ENCODE assay signal across 31 mouse cellular contexts in the genomic region with DNA sequence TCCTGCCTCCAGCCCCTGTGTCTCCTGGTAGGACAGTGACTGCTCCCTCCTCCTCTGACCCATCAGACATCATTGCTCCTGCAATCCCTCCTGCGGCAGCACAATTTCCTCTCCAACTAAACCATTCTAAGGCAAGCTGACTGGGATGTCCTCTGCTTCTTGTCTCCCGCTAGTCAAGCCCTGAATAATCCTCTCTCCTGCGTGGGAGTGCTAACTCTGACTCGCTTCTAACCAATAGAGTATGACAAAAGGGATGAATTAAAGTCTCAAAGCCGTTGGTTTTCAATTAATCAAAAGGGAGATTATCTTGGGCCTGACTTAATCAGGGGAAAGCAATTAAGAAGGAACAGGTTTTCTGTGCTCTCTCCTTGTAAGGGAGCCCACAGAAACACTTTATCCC. TPM values are rescaled to one million over a fixed set of nuclear protein-coding genes. Genes with fewer than 3 reads are reported as not detected.
A peak's percentile ranks its signal among the peaks of the same experiment; 100 is the strongest.
DNase-seq lines count a peak whose midpoint lies in the region; ATAC-seq and TF ChIP-seq lines count a peak whose summit lies in the region.
"Had no signal": no experiment of that assay in that cellular context is flagged by ENCODE, and none has a peak within 500 bp of the region (broad histone marks: within the 10 kb centered on the region; RNA-seq: fewer than 3 reads in every experiment).

No protein-coding gene starts in this region.

- peak; percentile 21 for DNase-seq in intestine, embryonic 14.5 days (ENCODE audit: low spot score)
- peak; percentile 14 for DNase-seq in midbrain, postnatal 0 days (ENCODE audit: low spot score)
- DNase-seq in retina, postnatal 1 day: peak; percentile 74
- no peak for DNase-seq in kidney, adult 18-20 months
- DNase-seq: adrenal gland, adult 2 months; adrenal gland, postnatal 14 days; B cell, adult 2 months; cerebellum, adult 11-12 months; cerebellum, adult 8-10 months; cerebellum, postnatal 10 days; cerebellum, postnatal 36 days; embryo, embryonic 11 days; gastrocnemius, adult 2 months; gastrocnemius, postnatal 25 days; heart, adult 18-20 months; heart, postnatal 10 days; heart, postnatal 36 days had no signal

- no peaks in the 10 kb centered on the region for H3K9me3 ChIP-seq in intestine, embryonic 14.5 days (ENCODE audit: control insufficient read depth, low read length)
- H3K9me3 ChIP-seq in intestine, postnatal 0 days (ENCODE audit: control insufficient read depth): no peaks in the 10 kb centered on the region
- H3K9me3 ChIP-seq in midbrain, postnatal 0 days (ENCODE audit: low read length): no peaks in the 10 kb centered on the region
- no peaks in the 10 kb centered on the region for H3K9me3 ChIP-seq in midbrain, embryonic 13.5 days
- H3K9me3 ChIP-seq: embryonic facial prominence, embryonic 10.5 days; embryonic facial prominence, embryonic 13.5 days; forebrain, embryonic 12.5 days; forebrain, embryonic 15.5 days; G1E; heart, embryonic 12.5 days; heart, embryonic 15.5 days; hindbrain, embryonic 10.5 days had no signal

- H3K4me1 ChIP-seq in intestine, embryonic 14.5 days (replicated peaks; ENCODE audit: control insufficient read depth, insufficient read depth, low read length): peaks cover 4% of the 10 kb centered on the region; the same call in 1 of the 2 replicates
- H3K4me1 ChIP-seq in intestine, postnatal 0 days (replicated peaks; ENCODE audit: control insufficient read depth, insufficient read depth, low read length): no peaks in the 10 kb centered on the region
- no peaks in the 10 kb centered on the region for H3K4me1 ChIP-seq in midbrain, postnatal 0 days (ENCODE audit: insufficient read depth, low read length)
- H3K4me1 ChIP-seq in midbrain, embryonic 13.5 days (replicated peaks): peaks cover 12% of the 10 kb centered on the region

- no peak overlapping the region for H3K4me3 ChIP-seq in intestine, embryonic 14.5 days (ENCODE audit: low read depth, low read length)
- no peak overlapping the region for H3K4me3 ChIP-seq in intestine, postnatal 0 days (ENCODE audit: low read depth, low read length)
- no peak overlapping the region for H3K4me3 ChIP-seq in midbrain, postnatal 0 days (ENCODE audit: low read depth, low read length)
- no peak overlapping the region for H3K4me3 ChIP-seq in midbrain, embryonic 13.5 days (replicated peaks)
- H3K4me3 ChIP-seq: embryonic facial prominence, embryonic 10.5 days; embryonic facial prominence, embryonic 13.5 days; erythroblast, embryonic 14.5 days; forebrain, embryonic 12.5 days; forebrain, embryonic 15.5 days; gastrocnemius, adult 2 months; heart, embryonic 12.5 days; heart, embryonic 15.5 days; hindbrain, embryonic 10.5 days had no signal

- ATAC-seq in intestine, embryonic 14.5 days (replicated peaks; ENCODE audit: low FRiP score, low TSS enrichment, low read depth): no peak
- ATAC-seq in intestine, postnatal 0 days: no peak
- no peak for ATAC-seq in midbrain, postnatal 0 days (ENCODE audit: low FRiP score)
- ATAC-seq in midbrain, embryonic 13.5 days: no peak
- ATAC-seq: forebrain, embryonic 15.5 days; hindbrain, postnatal 0 days; inflammation-experienced regulatory T-cells, adult 6 months had no signal

- no peaks in the 10 kb centered on the region for H3K27me3 ChIP-seq in intestine, embryonic 14.5 days (replicated peaks; ENCODE audit: control insufficient read depth, insufficient read depth, low read length)
- H3K27me3 ChIP-seq in intestine, postnatal 0 days (replicated peaks; ENCODE audit: control insufficient read depth, insufficient read depth, low read length): no peaks in the 10 kb centered on the region
- H3K27me3 ChIP-seq in midbrain, postnatal 0 days (ENCODE audit: insufficient read depth, low read length): no peaks in the 10 kb centered on the region
- no peaks in the 10 kb centered on the region for H3K27me3 ChIP-seq in midbrain, embryonic 13.5 days
- H3K27me3 ChIP-seq: embryonic facial prominence, embryonic 13.5 days; forebrain, embryonic 12.5 days; forebrain, embryonic 15.5 days; heart, embryonic 12.5 days; heart, embryonic 15.5 days had no signal

- no peak overlapping the region for H3K27ac ChIP-seq in intestine, embryonic 14.5 days (ENCODE audit: low read depth)
- H3K27ac ChIP-seq in intestine, postnatal 0 days (ENCODE audit: low read depth, low read length): no peak overlapping the region
- no peak overlapping the region for H3K27ac ChIP-seq in midbrain, postnatal 0 days (ENCODE audit: low read depth, low read length)
- no peak overlapping the region for H3K27ac ChIP-seq in midbrain, embryonic 13.5 days
- H3K27ac ChIP-seq: embryonic facial prominence, embryonic 10.5 days; embryonic facial prominence, embryonic 13.5 days; forebrain, embryonic 12.5 days; forebrain, embryonic 15.5 days; gastrocnemius, adult 2 months; heart, embryonic 15.5 days; hindbrain, embryonic 10.5 days; hindbrain, embryonic 14.5 days; hindbrain, postnatal 0 days had no signal

- WGBS in intestine, embryonic 14.5 days: 45% methylated on average over 5 of the region's 5 CpGs
- 58% methylated on average over 5 of the region's 5 CpGs for WGBS in intestine, postnatal 0 days
- 18% methylated on average over 5 of the region's 5 CpGs for WGBS in midbrain, postnatal 0 days
- 2% methylated on average over 5 of the region's 5 CpGs for WGBS in midbrain, embryonic 13.5 days

- no peak for TF ChIP-seq CTCF in intestine, postnatal 0 days (IDR thresholded peaks at IDR 0.05; ENCODE audit: low read depth)
- no peak for TF ChIP-seq CTCF in midbrain, postnatal 0 days (IDR thresholded peaks at IDR 0.05)

- H3K9ac ChIP-seq in intestine, embryonic 14.5 days (ENCODE audit: low read length): no peak overlapping the region
- no peak overlapping the region for H3K9ac ChIP-seq in intestine, postnatal 0 days (ENCODE audit: low read depth, low read length)
- no peak overlapping the region for H3K9ac ChIP-seq in midbrain, postnatal 0 days (replicated peaks; ENCODE audit: low read length, poor library complexity, severe bottlenecking)
- H3K9ac ChIP-seq in midbrain, embryonic 13.5 days (replicated peaks): no peak overlapping the region
- H3K9ac ChIP-seq: embryonic facial prominence, embryonic 13.5 days; forebrain, embryonic 12.5 days; forebrain, embryonic 15.5 days; heart, embryonic 12.5 days; heart, embryonic 15.5 days; hindbrain, embryonic 14.5 days had no signal

- no peak overlapping the region for H3K4me2 ChIP-seq in intestine, embryonic 14.5 days (ENCODE audit: low read length)
- H3K4me2 ChIP-seq in intestine, postnatal 0 days (replicated peaks; ENCODE audit: low read depth): no peak overlapping the region
- H3K4me2 ChIP-seq in midbrain, postnatal 0 days (ENCODE audit: low read depth, low read length, poor library complexity, severe bottlenecking): no peak overlapping the region
- H3K4me2 ChIP-seq in midbrain, embryonic 13.5 days (replicated peaks): no peak overlapping the region
- H3K4me2 ChIP-seq: embryonic facial prominence, embryonic 13.5 days; forebrain, embryonic 12.5 days; forebrain, embryonic 15.5 days; heart, embryonic 12.5 days; heart, embryonic 15.5 days; hindbrain, embryonic 14.5 days had no signal

- no peaks in the 10 kb centered on the region for H3K36me3 ChIP-seq in intestine, embryonic 14.5 days (ENCODE audit: control insufficient read depth, insufficient read depth, low read length)
- no peaks in the 10 kb centered on the region for H3K36me3 ChIP-seq in intestine, postnatal 0 days (ENCODE audit: control insufficient read depth, insufficient read depth)
- H3K36me3 ChIP-seq in midbrain, postnatal 0 days (ENCODE audit: insufficient read depth, low read length): no peaks in the 10 kb centered on the region
- no peaks in the 10 kb centered on the region for H3K36me3 ChIP-seq in midbrain, embryonic 13.5 days
- H3K36me3 ChIP-seq: embryonic facial prominence, embryonic 10.5 days; embryonic facial prominence, embryonic 13.5 days; forebrain, embryonic 12.5 days; forebrain, embryonic 15.5 days; G1E; heart, embryonic 12.5 days; heart, embryonic 15.5 days; hindbrain, embryonic 10.5 days had no signal

RNA-seq across cellular contexts. Expression of gene Prkar2b, which starts 4.9 kb away (rescaled TPM):
- 23.8 and 24.9 TPM in 2 replicates for polyA plus RNA-seq in intestine, embryonic 14.5 days (2014; fragmentation: Nextera tagmentation; extraction: Ambion mirVana)
- polyA plus RNA-seq in intestine, postnatal 0 days (2015; fragmentation: Nextera tagmentation; extraction: Ambion mirVana): 11.6 and 12.5 TPM in 2 replicates
- total RNA-seq in midbrain, postnatal 0 days (2014; rRNA removed): 182 and 231 TPM in 2 replicates
- 121 and 132 TPM in 2 replicates for polyA plus RNA-seq in midbrain, postnatal 0 days (2015; fragmentation: Nextera tagmentation; extraction: Ambion mirVana)
- 103 and 105 TPM in 2 replicates for polyA plus RNA-seq in midbrain, embryonic 13.5 days (2015; fragmentation: Nextera tagmentation; extraction: Ambion mirVana)
